Mouse (Mus musculus): ENCODE results near the gene Patj.
A peak's percentile ranks its signal among the peaks of the same experiment; 100 is the strongest.
"Not testable (repeated sequence)": the region's sequence is repeated elsewhere in the genome, so short reads cannot be mapped to it uniquely, and the experiment has no call there.

Gene Patj

GRCm38 (mm10) chr4:98577957-98578541 lies 182.5 kb downstream of the Patj start:
- DNase-seq (ENCODE audit: low spot score): no peak

DNA sequence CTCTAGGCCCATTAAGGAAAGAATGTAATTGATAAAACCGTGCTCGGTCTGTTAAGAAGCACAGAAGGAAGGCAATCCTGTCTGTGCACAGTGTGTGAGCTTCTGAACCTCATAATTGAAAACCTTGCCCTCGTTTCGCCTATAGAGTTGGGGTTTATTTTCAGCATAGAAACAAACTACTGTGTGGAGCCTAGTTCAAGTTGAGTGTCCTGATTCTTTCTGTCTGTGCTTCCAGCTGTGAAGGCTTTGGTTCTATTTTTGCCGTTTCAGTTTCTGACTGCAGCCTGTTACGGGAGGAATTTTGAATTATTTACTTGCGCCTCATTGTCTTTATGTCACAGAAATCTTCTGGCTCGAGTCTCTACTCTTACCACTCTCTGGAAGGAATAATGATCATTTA lies 185.9 kb downstream of the Patj start:
- no peak for DNase-seq (ENCODE audit: low spot score)

GRCm38 (mm10) chr4:98584023-98584422 lies 188.4 kb downstream of the Patj start:
- no peak for DNase-seq (ENCODE audit: low spot score)

GRCm38 (mm10) chr4:98586303-98586702 lies 190.7 kb downstream of the Patj start:
- no peak for DNase-seq (ENCODE audit: low spot score)

- DNase-seq (ENCODE audit: low spot score): no peak
Observed at GRCm38 (mm10) chr4:98587686-98588085, 192.1 kb downstream of the Patj start.

- peak; percentile 50 for DNase-seq (ENCODE audit: low spot score)
Observed at GRCm38 (mm10) chr4:98593961-98594360, 198.4 kb downstream of the Patj start.

- DNase-seq (ENCODE audit: low spot score): no peak
Observed at GRCm38 (mm10) chr4:98598546-98598971, 203.0 kb downstream of the Patj start.

DNA sequence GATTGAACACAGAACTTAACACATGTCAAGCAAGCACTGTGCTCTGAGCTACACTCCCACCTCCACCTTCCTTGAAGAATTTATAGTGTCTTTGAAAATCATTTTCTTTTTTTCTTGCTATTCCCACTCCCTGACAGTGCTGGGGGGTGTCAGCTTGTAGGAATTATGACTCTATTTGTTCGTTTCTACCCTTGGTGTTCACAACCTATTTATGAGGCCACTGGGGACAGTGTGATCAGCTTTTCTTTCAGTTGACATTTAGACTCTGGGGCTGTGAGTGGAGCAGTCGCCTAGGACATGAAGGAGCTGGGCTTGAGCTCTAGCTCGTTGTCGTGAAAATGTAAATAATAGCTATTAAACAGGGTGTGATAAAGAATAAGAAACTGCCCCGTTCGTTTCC lies 203.8 kb downstream of the Patj start:
- no peak for DNase-seq (ENCODE audit: low spot score)

DNA sequence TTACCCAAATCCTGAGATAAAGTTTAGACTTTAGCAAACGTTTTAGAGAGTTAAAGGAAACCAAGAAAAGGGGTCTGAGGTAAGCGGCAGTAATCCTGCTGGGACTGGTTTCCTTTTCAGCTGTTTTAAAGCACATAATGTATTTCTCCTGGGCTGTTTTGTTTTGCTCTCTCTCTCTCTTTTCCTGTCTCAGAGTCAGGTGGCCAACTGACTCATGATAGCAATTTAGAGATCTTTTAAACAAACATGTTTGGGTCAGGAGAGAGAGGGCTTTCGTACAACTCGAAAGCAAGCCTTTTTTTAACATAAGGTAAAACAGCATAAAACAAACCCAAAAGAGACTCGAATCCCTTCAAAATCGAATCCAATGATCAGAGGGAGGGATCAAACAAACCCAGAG lies 207.5 kb downstream of the Patj start:
- no peak for DNase-seq (ENCODE audit: low spot score)

DNA sequence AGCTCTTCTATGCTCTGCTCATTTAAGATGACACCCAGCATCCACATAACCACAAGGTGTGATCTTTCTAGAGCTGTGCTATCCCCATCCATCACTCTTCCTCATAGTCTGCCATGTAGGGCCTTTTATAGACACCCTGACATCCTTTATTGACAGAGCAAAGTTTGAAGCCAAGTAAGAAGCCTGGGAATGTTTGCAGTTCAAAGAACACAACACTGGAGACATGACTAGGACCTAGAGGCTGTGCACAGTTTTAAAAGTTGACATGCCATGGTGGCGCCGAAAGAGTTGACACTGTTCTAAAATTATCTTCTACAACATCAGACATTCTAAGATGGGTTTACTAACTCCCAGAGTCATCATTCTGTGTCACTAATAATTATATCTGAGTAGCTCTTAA lies 214.9 kb downstream of the Patj start:
- DNase-seq (ENCODE audit: low spot score): no peak

GRCm38 (mm10) chr4:98614395-98614794 lies 218.8 kb downstream of the Patj start:
- DNase-seq (ENCODE audit: low spot score): no peak

- no peak for DNase-seq (ENCODE audit: low spot score)
Observed at GRCm38 (mm10) chr4:98619199-98619598, 223.6 kb downstream of the Patj start.

DNA sequence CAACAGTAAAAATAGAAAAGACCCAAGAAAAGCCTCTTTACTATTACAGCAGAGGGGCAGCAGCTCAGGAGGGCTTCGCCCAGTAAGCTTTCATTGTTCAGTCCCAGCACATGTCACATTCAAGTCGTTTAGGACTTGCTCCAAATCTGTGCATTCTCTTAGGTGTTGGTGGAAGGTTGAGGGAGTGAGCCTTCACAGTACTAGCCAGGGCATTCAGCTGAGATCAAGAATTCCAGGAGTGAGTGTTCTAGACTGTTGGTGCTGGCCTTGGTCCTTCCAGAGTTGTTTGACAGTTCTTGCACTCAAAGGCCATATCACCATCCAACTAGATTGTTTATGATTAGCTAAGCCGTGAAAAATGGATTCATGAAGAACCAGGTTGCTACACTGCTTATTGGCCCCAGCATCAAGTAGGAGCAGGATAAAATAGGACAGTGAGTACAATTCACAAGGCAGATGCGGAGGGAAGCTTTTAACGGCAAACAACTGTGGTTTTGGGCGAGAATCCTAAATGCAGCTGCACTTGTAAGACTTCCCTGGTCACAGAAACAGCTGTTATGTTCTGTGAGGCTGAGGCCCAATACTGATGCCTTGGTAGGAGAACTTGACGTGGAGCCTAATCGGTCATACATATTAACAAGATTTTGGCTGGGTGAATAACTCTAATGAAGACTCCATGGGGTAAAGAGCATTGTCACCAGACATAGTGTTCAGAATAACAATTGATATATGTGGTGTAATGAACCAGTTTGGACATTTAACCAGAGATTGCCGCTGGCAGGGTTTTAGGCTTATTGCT lies 225.6 kb downstream of the Patj start:
- DNase-seq (ENCODE audit: low spot score): no peak

DNA sequence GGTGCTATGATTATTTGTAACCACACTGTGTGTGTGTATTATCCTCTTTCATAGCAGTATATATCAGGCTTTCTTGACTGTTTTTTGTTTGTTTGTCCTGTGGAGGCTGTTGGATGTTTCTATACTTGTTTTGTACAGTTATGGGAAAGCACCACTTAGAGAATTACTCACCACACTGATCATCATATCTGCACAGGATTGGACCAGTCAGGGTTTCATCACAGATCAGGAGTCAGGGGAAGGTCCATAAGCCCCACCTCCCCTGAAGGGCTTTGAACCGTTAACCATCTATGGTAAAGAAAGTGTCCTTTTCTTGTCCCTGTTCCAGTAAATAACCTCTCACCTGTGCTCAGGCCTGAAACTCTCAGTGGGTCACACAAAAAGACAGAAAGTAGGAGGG lies 226.6 kb downstream of the Patj start:
- no peak for DNase-seq (ENCODE audit: low spot score)

DNA sequence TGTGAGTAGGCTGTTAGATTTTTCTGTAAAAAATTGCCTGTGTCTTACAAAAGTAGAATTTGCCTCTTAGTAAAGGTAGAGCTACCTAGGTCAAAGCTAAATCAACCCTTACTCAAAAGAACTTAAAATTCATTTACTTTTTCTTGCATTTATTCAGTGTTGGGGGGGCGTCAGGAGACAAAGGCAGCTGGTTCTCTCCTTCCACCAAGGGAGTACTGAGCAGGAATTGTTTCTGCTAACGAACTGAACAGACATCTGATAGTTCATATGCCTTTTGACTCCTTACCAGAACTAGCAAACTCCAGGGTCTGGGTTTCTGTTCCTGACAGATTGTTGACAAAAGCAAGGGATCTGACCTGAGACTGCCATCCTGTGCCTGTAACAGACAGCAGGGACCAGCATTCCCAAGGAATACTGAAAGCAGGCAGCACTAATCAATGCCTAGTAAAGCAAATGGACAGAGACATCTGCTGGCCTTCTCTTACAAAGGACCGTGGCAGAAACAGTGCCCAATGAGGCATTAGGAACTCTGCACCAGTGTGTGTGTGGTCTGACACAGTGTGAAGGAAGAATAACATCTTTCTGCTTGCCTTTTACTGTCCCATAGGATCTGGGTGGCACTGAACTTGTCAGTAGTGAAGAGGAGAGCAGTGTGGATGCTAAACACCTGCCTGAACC lies 227.6 kb downstream of the Patj start:
- DNase-seq (ENCODE audit: low spot score): no peak

DNA sequence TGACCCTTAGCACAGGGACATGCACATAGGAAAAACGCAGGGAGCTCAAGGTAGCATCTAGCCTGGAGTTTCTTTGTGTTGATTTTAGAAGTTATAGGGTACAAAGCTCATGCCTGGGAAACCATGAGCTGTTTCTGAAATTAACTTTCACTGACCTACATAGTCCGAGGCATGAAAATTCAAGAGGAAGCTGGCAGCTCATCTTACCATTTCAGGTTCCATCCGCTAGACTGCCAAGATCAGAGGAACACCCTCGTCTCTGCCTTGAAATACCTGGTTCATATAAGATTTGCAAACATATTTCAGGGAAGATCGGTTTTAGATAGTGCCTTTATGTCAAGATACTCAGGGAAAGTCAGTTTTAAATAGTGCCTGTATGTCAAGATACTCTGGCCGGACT lies 232.7 kb downstream of the Patj start:
- DNase-seq (ENCODE audit: low spot score): no peak

DNA sequence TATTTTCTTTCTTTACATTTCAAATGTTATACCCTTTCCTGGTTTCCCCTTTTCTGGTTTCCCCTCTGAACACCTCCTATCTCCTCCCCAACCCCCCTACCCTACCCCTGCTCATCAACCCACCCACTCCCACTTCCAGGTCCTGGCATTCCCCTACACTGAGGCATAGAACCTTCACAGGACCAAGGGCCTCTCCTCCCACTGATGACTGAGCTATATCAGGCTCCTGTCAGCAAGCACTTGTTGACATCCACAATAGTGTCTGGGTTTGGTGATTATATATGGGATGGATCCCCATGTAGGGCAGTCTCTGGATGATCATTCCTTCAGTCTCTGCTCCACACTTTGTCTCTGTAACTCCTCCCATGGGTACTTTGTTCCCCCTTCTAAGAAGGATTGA lies 233.6 kb downstream of the Patj start:
- DNase-seq (ENCODE audit: low spot score): not testable (repeated sequence)

DNA sequence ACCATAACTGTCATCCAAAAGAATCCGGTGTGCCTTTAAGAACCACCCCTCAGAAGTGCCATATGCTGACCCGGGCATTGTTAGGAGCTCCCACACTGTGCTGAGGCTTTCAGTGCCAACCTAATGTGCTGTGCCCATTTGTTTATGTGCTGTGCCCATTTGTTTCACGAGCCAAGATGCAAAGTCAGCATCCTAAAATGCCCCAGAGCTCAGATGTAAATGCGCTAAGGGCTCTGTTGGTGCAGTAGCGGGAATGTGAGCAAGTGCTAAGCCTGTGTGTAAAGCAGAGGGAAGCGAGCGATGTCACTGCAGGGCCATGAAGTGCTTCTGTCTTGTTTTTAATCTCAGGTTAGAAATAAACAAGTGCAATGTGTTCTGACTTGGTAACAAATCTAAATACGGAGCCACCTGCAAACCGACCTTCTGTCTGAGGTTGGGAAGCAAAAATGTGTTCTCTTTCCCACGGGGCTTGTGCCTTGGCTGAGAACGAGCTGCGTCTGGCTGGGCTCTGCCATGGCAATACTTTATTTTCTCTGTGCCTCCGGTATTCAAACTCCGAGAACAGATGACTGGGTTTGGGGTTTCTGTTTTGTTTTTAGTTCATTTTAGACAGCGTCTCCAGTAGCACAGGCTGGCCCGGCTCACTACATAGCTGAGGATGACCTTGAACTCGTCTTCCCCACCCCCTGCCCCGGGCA lies 239.7 kb downstream of the Patj start:
- DNase-seq (ENCODE audit: low spot score): peak; percentile 4

DNA sequence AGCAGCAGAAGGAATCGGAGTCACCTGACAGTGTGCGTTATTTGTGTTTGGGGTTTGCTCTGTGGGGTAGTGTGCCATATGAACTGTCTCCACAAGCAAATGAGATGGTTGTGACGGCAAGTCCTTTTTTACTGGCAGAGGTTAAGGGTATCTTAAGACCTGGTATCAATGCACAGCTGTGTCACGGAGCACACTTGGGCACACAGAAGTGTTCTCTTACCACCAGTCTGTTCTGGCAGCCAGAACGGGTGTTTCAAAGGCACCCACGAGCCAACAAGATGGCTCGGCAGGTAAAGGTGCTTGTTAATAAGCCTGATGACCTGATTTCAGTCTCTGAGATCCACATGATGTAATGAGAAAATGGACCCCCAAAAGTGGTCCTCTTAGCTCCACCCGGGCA lies 243.1 kb downstream of the Patj start:
- DNase-seq (ENCODE audit: low spot score): no peak

DNA sequence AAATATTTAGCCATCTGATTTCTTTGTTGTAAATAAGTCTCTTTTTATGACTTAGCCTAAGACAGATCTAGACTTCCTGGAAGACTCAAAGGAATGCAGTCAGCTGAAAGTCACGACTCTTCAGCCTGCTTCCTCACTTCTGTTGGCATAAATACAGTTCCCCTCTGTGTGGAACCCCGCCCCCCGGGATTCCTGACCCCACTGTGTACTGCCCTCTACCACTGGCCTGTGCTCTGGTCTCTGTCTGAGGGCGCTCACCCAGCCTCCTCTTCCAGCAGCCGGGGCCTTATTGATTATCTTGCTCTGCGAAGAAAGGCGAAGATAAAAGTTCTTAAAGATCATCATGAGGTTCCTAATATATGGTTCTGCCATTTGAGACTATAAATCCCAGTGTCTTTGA lies 258.1 kb downstream of the Patj start:
- DNase-seq (ENCODE audit: low spot score): no peak

GRCm38 (mm10) chr4:98654419-98654821 lies 258.8 kb downstream of the Patj start:
- DNase-seq (ENCODE audit: low spot score): no peak

- DNase-seq (ENCODE audit: low spot score): no peak
Observed at GRCm38 (mm10) chr4:98656759-98657158, 261.2 kb downstream of the Patj start.

GRCm38 (mm10) chr4:98659032-98659431 lies 263.4 kb downstream of the Patj start:
- DNase-seq (ENCODE audit: low spot score): no peak
